Mouse (Mus musculus) kidney, embryonic 16.5 days (tissue): ENCODE results near the gene Lrmp. TPM values are rescaled to one million over a fixed set of nuclear protein-coding genes. Genes with fewer than 3 reads are reported as not detected.

ENCODE experiments used
- ATAC-seq: fragments of 200-750 bp; cut with Nextera tagmentation; 2 replicates; pipeline ENCODE4 v1.8.0; 2017; ENCODE audit warnings: moderate TSS enrichment; ENCODE audit not compliant: low FRiP score, low TSS enrichment
- H3K27ac ChIP-seq: fragments of 300-500 bp; sonication (generic); 2 replicates; pipeline ENCODE4 v1.5.1; 2014; ENCODE audit warnings: low read length
- H3K27me3 ChIP-seq: fragments of 300-500 bp; sonication (generic); 2 replicates; pipeline ENCODE4 v1.6.1; 2014; ENCODE audit warnings: low read length, control low read depth, mixed read lengths; ENCODE audit not compliant: insufficient read depth
- H3K36me3 ChIP-seq: fragments of 300-500 bp; sonication (generic); 2 replicates; pipeline ENCODE4 v1.6.1; 2014; ENCODE audit warnings: low read length, control low read depth, mixed read lengths; ENCODE audit not compliant: insufficient read depth
- H3K4me1 ChIP-seq: fragments of 300-500 bp; sonication (generic); 2 replicates; pipeline ENCODE4 v1.6.1; 2014; ENCODE audit warnings: low read length, control low read depth, mixed read lengths; ENCODE audit not compliant: insufficient read depth
- H3K4me2 ChIP-seq: fragments of 300-500 bp; sonication (generic); replicated peaks from 2 replicates; pipeline ENCODE4 v1.6.1; 2014; ENCODE audit warnings: low read depth, low read length
- H3K4me3 ChIP-seq: fragments of 300-500 bp; sonication (generic); 2 replicates; pipeline ENCODE4 v1.5.1; 2014; ENCODE audit warnings: mild to moderate bottlenecking, low read length
- H3K9ac ChIP-seq: fragments of 300-500 bp; sonication (generic); replicated peaks from 2 replicates; pipeline ENCODE4 v1.6.1; 2014; ENCODE audit warnings: low read length
- H3K9me3 ChIP-seq: fragments of 300-500 bp; sonication (generic); 2 replicates; pipeline ENCODE4 v1.6.1; 2016; ENCODE audit warnings: low read length, control low read depth
- WGBS: fragments of 180-500 bp; shearing (Covaris S2); extraction: QIAGEN DNeasy Blood & Tissue Kit; methylation state at CpG from one replicate; pipeline ENCODE4 v1.1.7; 2014; 5-methylcytosine and 5-hydroxymethylcytosine counted together
- polyA plus RNA-seq: library from polyadenylated mRNA; unstranded; fragments of >200 nt; fragmentation: Nextera tagmentation; extraction: Ambion mirVana; gene quantifications from 2 replicates; pipeline ENCODE4 v1.2.1, GENCODE M21; 2015

Lrmp gene
- polyA plus RNA-seq, 1 experiment from 2014 or later, result 1.8 TPM

DNA sequence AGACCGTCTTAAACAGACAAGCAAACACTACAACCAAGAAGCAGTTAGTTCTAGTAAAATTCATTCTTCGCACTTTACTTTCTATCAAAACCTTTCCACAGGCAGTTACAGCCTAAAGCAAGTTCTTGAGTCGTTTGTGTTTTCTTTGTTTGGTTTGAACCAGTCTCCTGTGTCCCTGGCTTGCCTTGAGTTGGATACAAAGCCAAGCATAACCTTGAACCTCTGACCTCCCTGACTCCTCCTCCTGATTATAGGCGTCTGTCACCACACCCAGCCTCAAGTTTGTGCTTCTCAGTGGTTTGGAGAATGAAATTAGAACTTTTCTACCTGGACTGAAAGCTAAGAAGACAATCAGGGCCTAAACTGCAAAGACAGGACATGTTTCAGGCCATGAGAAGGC, 21.0 kb upstream of the Lrmp start:
- Histone ChIP-seq H3K4me3 (no peak overlapping the region), H3K9me3 (no peaks in the 10 kb centered on the region), H3K4me1 (no peaks in the 10 kb centered on the region), H3K9ac (no peak overlapping the region), H3K27me3 (no peaks in the 10 kb centered on the region), H3K36me3 (no peaks in the 10 kb centered on the region), H3K4me2 (no peak overlapping the region), H3K27ac (no peak overlapping the region)
- WGBS, result 72% methylated on average over 4 of the region's 4 CpGs
- ATAC-seq, result no peak

DNA sequence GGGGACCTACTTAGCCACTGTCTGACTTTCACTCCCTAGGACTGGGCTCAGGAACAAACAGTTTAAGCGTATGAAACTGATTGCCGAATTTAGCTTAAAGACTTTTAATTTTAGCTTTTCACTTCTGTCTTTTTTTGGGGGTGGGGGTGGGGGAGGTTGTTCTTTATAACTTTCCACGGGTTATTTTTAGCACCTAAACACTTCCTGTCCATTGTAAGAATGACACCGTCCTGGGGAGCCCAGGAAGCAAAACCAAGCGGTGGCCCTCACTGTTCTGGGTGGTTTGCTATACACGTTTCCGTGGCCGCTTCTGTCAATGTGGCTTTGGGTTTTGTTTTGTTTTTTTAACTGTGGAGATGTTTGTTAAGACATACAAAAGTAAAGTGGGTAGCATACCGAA, 14.5 kb upstream of the Lrmp start:
- Histone ChIP-seq H3K9me3 (no peaks in the 10 kb centered on the region), H3K9ac (no peak overlapping the region), H3K4me1 (no peaks in the 10 kb centered on the region), H3K36me3 (no peaks in the 10 kb centered on the region), H3K27me3 (no peaks in the 10 kb centered on the region), H3K4me2 (no peak overlapping the region), H3K4me3 (no peak overlapping the region), H3K27ac (no peak overlapping the region)
- ATAC-seq, result no peak
- WGBS, result 58% methylated on average over 9 of the region's 9 CpGs

DNA sequence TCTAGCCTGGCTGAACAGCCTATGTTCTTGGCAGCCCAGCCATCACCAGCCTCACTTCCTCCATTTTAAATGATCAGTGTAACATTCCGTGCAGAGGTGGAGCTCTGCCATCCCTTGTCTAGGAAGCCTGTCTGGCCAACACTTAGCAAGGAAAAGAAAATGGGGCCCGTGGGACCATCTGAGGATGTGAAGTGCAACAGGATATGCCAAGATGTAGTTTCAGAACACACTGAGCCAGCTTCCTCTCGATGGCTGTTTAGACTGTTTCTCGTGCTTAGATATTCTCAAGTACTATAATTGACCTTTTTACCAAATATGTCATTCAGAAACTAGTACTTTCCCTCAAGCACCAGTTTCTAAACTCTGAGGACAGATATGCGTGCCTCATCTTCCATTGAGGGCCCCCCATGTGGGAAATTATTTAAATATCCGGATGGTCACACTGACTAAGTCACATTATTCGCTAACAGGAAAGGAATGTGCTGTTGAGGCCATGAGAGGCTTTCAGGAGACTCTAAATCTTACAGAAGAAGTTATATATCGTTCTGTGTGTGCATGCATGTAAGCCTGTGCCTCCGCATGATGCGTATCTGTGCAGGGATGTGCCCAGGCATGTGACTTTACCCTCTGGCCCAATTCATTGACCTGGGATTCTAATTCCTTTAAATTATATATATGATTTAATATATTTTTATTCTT, 11.1 kb upstream of the Lrmp start:
- Histone ChIP-seq H3K4me1 (no peaks in the 10 kb centered on the region), H3K27ac (no peak overlapping the region), H3K4me3 (no peak overlapping the region), H3K4me2 (no peak overlapping the region), H3K27me3 (no peaks in the 10 kb centered on the region), H3K9me3 (no peaks in the 10 kb centered on the region), H3K36me3 (no peaks in the 10 kb centered on the region), H3K9ac (no peak overlapping the region)
- no peak for ATAC-seq
- WGBS, result 58% methylated on average over 10 of the region's 10 CpGs

DNA sequence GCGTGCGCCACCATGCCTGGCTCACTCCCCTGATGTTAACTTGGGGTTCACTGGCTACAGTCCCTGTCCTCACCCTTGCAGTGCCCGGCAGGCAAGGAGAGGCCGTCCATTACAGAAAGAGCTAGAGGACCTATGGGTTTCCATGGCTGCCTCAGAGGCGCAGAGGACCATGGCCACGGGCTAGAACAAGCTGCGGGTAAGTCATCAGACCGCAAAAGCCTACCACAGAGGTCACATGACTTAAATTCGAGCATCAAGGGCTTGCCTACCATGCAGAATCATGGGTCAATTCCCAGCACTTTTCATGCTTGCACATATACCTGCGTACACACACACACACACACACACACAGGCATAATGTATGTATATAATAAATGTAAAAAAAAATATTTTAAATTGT, 10.0 kb upstream of the Lrmp start:
- Histone ChIP-seq H3K27ac (no peak overlapping the region), H3K4me1 (no peaks in the 10 kb centered on the region), H3K36me3 (no peaks in the 10 kb centered on the region), H3K9ac (no peak overlapping the region), H3K9me3 (no peaks in the 10 kb centered on the region), H3K27me3 (no peaks in the 10 kb centered on the region), H3K4me2 (no peak overlapping the region), H3K4me3 (no peak overlapping the region)
- WGBS, result 92% methylated on average over 10 of the region's 10 CpGs
- no peak for ATAC-seq

DNA sequence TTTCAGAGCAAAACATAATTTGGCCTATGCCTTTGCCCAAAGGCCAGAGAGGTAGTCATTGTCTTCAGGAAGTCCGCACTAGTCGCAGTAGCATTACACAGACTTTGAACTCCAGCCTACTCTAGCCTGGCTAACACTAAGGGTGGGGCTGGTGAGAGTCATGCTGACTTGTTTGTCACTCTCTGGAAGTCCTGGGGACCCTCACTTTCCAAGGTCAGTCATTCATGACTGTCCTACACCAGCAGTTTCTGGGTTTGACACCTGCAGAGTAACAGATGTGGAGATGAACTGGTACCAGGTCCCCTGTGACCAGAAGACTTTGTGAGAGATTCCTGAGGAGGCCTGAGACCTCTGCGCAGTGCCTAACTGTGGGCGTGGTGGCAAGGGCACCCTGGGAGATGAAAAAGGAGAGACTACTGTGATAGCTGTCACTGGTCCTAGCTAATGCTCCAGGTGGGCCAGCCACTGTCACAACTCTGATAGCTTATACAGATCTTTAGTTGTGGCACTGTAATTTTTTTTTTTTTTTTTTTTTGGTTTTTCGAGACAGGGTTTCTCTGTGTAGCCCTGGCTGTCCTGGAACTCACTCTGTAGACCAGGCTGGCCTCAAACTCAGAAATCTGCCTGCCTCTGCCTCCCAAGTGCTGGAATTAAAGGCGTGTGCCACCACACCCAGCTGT, 9.2 kb upstream of the Lrmp start:
- no peak overlapping the region for H3K4me2 ChIP-seq
- WGBS, result 90% methylated on average over 5 of the region's 6 CpGs
- no peak overlapping the region for H3K4me3 ChIP-seq
- H3K4me1 ChIP-seq, result no peaks in the 10 kb centered on the region
- no peak overlapping the region for H3K27ac ChIP-seq
- no peaks in the 10 kb centered on the region for H3K36me3 ChIP-seq
- H3K9ac ChIP-seq, result no peak overlapping the region
- no peaks in the 10 kb centered on the region for H3K9me3 ChIP-seq
- no peak for ATAC-seq
- no peaks in the 10 kb centered on the region for H3K27me3 ChIP-seq

DNA sequence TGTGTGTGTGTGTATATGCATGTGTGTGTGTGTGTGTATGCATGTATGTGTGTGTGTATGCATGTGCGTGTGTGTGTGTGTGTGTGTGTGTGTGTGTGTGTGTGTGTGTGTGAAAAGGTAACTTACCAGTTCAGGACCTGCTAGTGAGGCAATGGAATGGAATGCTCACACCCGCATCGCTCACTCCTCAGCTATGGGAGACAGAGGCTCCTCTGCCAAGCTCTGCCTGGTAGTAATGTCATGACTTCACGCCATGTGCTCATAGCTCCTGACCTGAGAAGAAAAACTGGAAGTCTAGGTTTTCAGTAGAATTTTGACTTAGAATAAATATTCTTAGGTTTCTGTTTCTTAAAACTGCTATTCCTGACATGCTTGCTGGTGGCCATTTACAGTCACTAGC, 4.7 kb upstream of the Lrmp start:
- H3K9ac ChIP-seq, result no peak overlapping the region
- no peak overlapping the region for H3K4me3 ChIP-seq
- H3K4me1 ChIP-seq, result no peaks in the 10 kb centered on the region
- ATAC-seq, result no peak
- H3K9me3 ChIP-seq, result no peaks in the 10 kb centered on the region
- H3K27ac ChIP-seq, result no peak overlapping the region
- H3K4me2 ChIP-seq, result no peak overlapping the region
- no peaks in the 10 kb centered on the region for H3K27me3 ChIP-seq
- WGBS, result 86% methylated on average over 4 of the region's 4 CpGs
- no peaks in the 10 kb centered on the region for H3K36me3 ChIP-seq

DNA sequence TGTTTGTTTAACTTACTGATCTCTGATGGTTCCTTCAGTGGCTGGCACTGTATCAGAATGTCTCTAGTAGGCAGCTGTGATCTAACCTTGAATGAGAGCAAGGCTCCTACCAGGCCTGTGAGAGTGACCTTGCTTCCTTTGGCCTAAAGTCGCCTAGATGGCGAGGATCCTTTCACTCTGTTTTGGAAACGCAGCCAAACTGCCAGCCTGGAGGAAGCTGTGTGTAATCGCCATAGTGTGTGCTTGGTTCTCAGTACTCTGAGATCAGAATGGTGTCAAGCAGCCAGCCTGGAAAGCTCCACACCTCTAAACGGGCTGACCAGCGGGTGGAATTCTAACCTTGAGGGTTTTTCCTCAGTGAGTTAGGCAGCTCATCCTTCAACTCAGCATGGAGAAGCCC, 2.6 kb upstream of the Lrmp start:
- H3K27ac ChIP-seq, result no peak overlapping the region
- no peak overlapping the region for H3K4me3 ChIP-seq
- H3K9me3 ChIP-seq, result no peaks in the 10 kb centered on the region
- no peak for ATAC-seq
- H3K4me1 ChIP-seq, result peaks cover 9% of the 10 kb centered on the region; the same call in 1 of the 2 replicates
- H3K9ac ChIP-seq, result no peak overlapping the region
- H3K27me3 ChIP-seq, result no peaks in the 10 kb centered on the region
- H3K4me2 ChIP-seq, result no peak overlapping the region
- WGBS, result 68% methylated on average over 6 of the region's 6 CpGs
- H3K36me3 ChIP-seq, result no peaks in the 10 kb centered on the region

DNA sequence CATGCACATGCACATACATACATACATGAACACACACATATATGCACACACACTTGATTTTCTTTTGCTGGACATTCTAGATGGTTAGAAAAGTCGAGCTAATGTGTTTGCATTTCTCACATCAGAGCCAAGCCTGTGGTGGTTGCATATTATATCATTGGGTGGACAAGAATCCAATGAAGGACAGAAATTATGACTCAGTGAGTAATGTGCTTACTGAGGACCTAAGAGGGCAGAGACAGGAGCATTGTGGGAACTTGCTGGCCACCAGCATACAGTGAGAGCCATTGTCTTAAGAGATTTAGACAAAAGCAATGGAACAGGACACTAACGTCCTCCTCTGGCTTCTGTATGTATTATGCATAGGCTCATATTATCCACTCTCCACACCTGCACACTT, 892 bp upstream of the Lrmp start:
- Histone ChIP-seq H3K27ac (no peak overlapping the region), H3K9me3 (no peaks in the 10 kb centered on the region), H3K36me3 (no peaks in the 10 kb centered on the region), H3K4me2 (no peak overlapping the region), H3K4me1 (peaks cover 9% of the 10 kb centered on the region; the same call in 1 of the 2 replicates), H3K4me3 (no peak overlapping the region), H3K9ac (no peak overlapping the region), H3K27me3 (no peaks in the 10 kb centered on the region)
- ATAC-seq, result no peak
- 75% methylated on average over 2 of the region's 2 CpGs for WGBS

DNA sequence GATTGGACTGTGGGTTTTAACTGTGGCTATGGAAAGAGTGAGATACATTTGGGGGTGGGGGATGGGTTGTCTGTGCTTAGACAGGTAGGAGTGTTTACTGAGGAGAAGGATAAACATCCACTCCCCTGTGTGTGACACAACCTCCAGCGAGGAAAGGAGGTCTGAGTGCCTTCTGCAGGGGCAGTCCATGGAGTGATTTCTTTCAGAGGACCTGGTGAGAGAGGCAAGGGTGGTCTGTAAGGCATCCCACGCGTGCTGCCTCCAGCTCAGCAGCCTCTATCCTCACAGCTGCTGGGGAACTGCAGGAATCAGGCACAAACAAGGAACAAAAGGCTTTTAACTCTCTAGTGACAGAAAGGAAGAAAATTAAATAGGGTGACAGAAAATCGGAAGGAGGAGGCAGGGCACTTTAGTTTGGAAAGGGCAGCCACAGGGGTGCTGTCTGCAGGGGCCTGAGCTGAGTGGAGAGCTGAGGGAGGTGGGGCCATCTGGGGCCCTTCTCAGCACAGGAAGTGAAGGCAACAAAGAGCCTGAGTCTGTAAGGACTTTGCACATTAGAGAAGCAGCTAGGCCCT, 732 bp downstream of the Lrmp start:
- Histone ChIP-seq H3K9ac (no peak overlapping the region), H3K27ac (no peak overlapping the region)

DNA sequence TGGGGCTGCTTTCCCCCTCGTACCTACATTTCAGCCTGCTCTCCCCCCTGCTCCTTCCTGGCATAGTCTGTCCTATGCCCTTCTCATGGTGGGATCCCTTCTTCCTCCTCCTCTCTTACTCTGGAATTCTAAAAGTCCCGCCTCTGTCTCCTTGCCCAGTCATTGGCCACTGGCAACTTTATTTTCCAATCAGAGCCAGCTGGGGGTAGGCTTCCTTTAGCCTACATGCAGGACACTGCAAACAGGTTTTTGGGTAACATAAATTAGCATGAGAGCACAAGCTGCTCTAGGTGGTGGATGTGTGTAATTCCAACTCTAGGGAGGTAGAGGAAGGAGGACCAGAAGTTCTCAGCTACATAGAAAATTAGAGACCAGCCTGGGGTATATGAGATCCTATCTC, 4.6 kb downstream of the Lrmp start:
- 72% methylated on average over 2 of the region's 2 CpGs for WGBS
- no peak overlapping the region for H3K4me2 ChIP-seq
- H3K4me3 ChIP-seq, result no peak overlapping the region
- H3K36me3 ChIP-seq, result no peaks in the 10 kb centered on the region
- ATAC-seq, result no peak
- peaks cover 20% of the 10 kb centered on the region; the same call in 1 of the 2 replicates for H3K4me1 ChIP-seq
- H3K9me3 ChIP-seq, result no peaks in the 10 kb centered on the region
- H3K27ac ChIP-seq, result no peak overlapping the region
- H3K9ac ChIP-seq, result no peak overlapping the region
- no peaks in the 10 kb centered on the region for H3K27me3 ChIP-seq

More for the DNA sequence above, 732 bp downstream of the Lrmp start:
- 7% methylated on average over 4 of the region's 4 CpGs for WGBS
- no peaks in the 10 kb centered on the region for H3K27me3 ChIP-seq
- H3K4me3 ChIP-seq, result no peak overlapping the region
- H3K4me2 ChIP-seq, result no peak overlapping the region
- ATAC-seq, result peak; percentile 89
- no peaks in the 10 kb centered on the region for H3K36me3 ChIP-seq
- H3K4me1 ChIP-seq, result peaks cover 15% of the 10 kb centered on the region; the same call in 1 of the 2 replicates
- H3K9me3 ChIP-seq, result no peaks in the 10 kb centered on the region
